Comparison of ENCODE assay signal across 13 mouse cellular contexts in genomic region chr5:15679980-15680949, GRCm38 (mm10). TPM values are rescaled to one million over a fixed set of nuclear protein-coding genes. Genes with fewer than 3 reads are reported as not detected.
A peak's percentile ranks its signal among the peaks of the same experiment; 100 is the strongest.
DNase-seq lines count a peak whose midpoint lies in the region; ATAC-seq and TF ChIP-seq lines count a peak whose summit lies in the region.
"Not testable (repeated sequence)": the region's sequence is repeated elsewhere in the genome, so short reads cannot be mapped to it uniquely, and the experiment has no call there.
"Had no signal": no experiment of that assay in that cellular context is flagged by ENCODE, and none has a peak within 500 bp of the region (broad histone marks: within the 10 kb centered on the region; RNA-seq: fewer than 3 reads in every experiment).

No protein-coding gene starts in this region.

- not testable (repeated sequence) for H3K36me3 ChIP-seq in embryonic facial prominence, embryonic 12.5 days; forebrain, postnatal 0 days (ENCODE audit: insufficient read depth); heart, postnatal 0 days (replicated peaks; ENCODE audit: control insufficient read depth, insufficient read depth, low read length); intestine, postnatal 0 days (ENCODE audit: control insufficient read depth, insufficient read depth); limb, embryonic 14.5 days (ENCODE audit: control insufficient read depth, insufficient read depth, low read length); lung, embryonic 16.5 days (ENCODE audit: control insufficient read depth, insufficient read depth, low read length); neural tube, embryonic 11.5 days (ENCODE audit: control insufficient read depth, insufficient read depth, low read length)

- not testable (repeated sequence) for TF ChIP-seq POLR2A in limb, embryonic 14.5 days (IDR thresholded peaks at IDR 0.05; ENCODE audit: borderline replicate concordance, extremely low read depth, insufficient read depth, insufficient read length)

- 68% methylated on average over 13 of the region's 13 CpGs for WGBS in embryonic facial prominence, embryonic 12.5 days
- WGBS in forebrain, postnatal 0 days = 70% methylated on average over 13 of the region's 13 CpGs
- WGBS in heart, postnatal 0 days = 60% methylated on average over 13 of the region's 13 CpGs
- 65% methylated on average over 13 of the region's 13 CpGs for WGBS in intestine, postnatal 0 days
- WGBS in limb, embryonic 14.5 days = 69% methylated on average over 13 of the region's 13 CpGs
- 67% methylated on average over 13 of the region's 13 CpGs for WGBS in lung, embryonic 16.5 days
- WGBS in neural tube, embryonic 11.5 days = 70% methylated on average over 13 of the region's 13 CpGs

- H3K4me1 ChIP-seq in embryonic facial prominence, embryonic 12.5 days; forebrain, postnatal 0 days (ENCODE audit: insufficient read depth); heart, postnatal 0 days (ENCODE audit: control insufficient read depth, insufficient read depth); intestine, postnatal 0 days (replicated peaks; ENCODE audit: control insufficient read depth, insufficient read depth, low read length); limb, embryonic 14.5 days (ENCODE audit: control insufficient read depth, insufficient read depth, low read length); lung, embryonic 16.5 days (replicated peaks; ENCODE audit: control insufficient read depth, insufficient read depth, low read length); neural tube, embryonic 11.5 days (ENCODE audit: control insufficient read depth, insufficient read depth, low read length): not testable (repeated sequence)

- not testable (repeated sequence) for TF ChIP-seq EP300 in heart, postnatal 0 days (IDR thresholded peaks at IDR 0.05; ENCODE audit: low read depth)

- H3K9me3 ChIP-seq in embryonic facial prominence, embryonic 12.5 days = peaks cover 10% of the 10 kb centered on the region
- H3K9me3 ChIP-seq in forebrain, postnatal 0 days (ENCODE audit: low read length); heart, postnatal 0 days (replicated peaks; ENCODE audit: control insufficient read depth, low read length); intestine, postnatal 0 days (ENCODE audit: control insufficient read depth); limb, embryonic 14.5 days (ENCODE audit: control insufficient read depth, low read length); lung, embryonic 16.5 days (ENCODE audit: control insufficient read depth, low read length); neural tube, embryonic 11.5 days (ENCODE audit: control insufficient read depth, low read length): not testable (repeated sequence)

- not testable (repeated sequence) for H3K4me2 ChIP-seq in embryonic facial prominence, embryonic 12.5 days (replicated peaks); forebrain, postnatal 0 days (ENCODE audit: low read depth); heart, postnatal 0 days (ENCODE audit: low read depth, low read length); intestine, postnatal 0 days (replicated peaks; ENCODE audit: low read depth); limb, embryonic 14.5 days (replicated peaks; ENCODE audit: low read depth, low read length, severe bottlenecking); lung, embryonic 16.5 days (ENCODE audit: low read depth, low read length); neural tube, embryonic 11.5 days (ENCODE audit: low read depth)

- H3K27me3 ChIP-seq in embryonic facial prominence, embryonic 12.5 days; forebrain, postnatal 0 days (ENCODE audit: insufficient read depth, low read length); heart, postnatal 0 days (ENCODE audit: control insufficient read depth, insufficient read depth, low read length); intestine, postnatal 0 days (replicated peaks; ENCODE audit: control insufficient read depth, insufficient read depth, low read length); limb, embryonic 14.5 days (ENCODE audit: control insufficient read depth, insufficient read depth, low read length); lung, embryonic 16.5 days (ENCODE audit: control insufficient read depth, insufficient read depth, low read depth, low read length); neural tube, embryonic 11.5 days (ENCODE audit: control insufficient read depth, insufficient read depth, low read length): not testable (repeated sequence)

- not testable (repeated sequence) for DNase-seq in forebrain, postnatal 0 days; limb, embryonic 14.5 days (ENCODE audit: low spot score)
- peak; percentile 4 for DNase-seq in heart, postnatal 0 days (ENCODE audit: low spot score)
- peak; percentile 9 for DNase-seq in neural tube, embryonic 11.5 days (ENCODE audit: low spot score)

- TF ChIP-seq CTCF in forebrain, postnatal 0 days (IDR thresholded peaks at IDR 0.05; ENCODE audit: low read depth); heart, postnatal 0 days (IDR thresholded peaks at IDR 0.05; ENCODE audit: low read depth); intestine, postnatal 0 days (IDR thresholded peaks at IDR 0.05; ENCODE audit: low read depth): not testable (repeated sequence)

- ATAC-seq in embryonic facial prominence, embryonic 12.5 days (ENCODE audit: insufficient number of reproducible peaks, insufficient read depth, low FRiP score, low TSS enrichment) = peak; percentile 81
- 0 out of 2 replicates have a peak, but pooled peaks have one; percentile 12 for ATAC-seq in forebrain, postnatal 0 days
- 0 out of 2 replicates have a peak, but pooled peaks have one; percentile 8 for ATAC-seq in heart, postnatal 0 days (ENCODE audit: insufficient read depth, low read depth)
- ATAC-seq in intestine, postnatal 0 days = peak; percentile 61
- peak; percentile 72 for ATAC-seq in limb, embryonic 14.5 days (ENCODE audit: low FRiP score, low read depth)
- peak; percentile 49; the same call in 1 of the 2 replicates for ATAC-seq in lung, embryonic 16.5 days (ENCODE audit: low read depth)
- ATAC-seq in neural tube, embryonic 11.5 days (ENCODE audit: insufficient read depth, low FRiP score, low TSS enrichment) = peak; percentile 77

- H3K27ac ChIP-seq in embryonic facial prominence, embryonic 12.5 days; forebrain, postnatal 0 days (ENCODE audit: low read depth, low read length); heart, postnatal 0 days (ENCODE audit: low read depth); intestine, postnatal 0 days (ENCODE audit: low read depth, low read length); limb, embryonic 14.5 days (replicated peaks; ENCODE audit: low read depth, low read length); lung, embryonic 16.5 days (ENCODE audit: low read length); neural tube, embryonic 11.5 days (ENCODE audit: low read depth, low read length): not testable (repeated sequence)

- H3K4me3 ChIP-seq in embryonic facial prominence, embryonic 12.5 days; forebrain, postnatal 0 days (ENCODE audit: low read depth, low read length); heart, postnatal 0 days (ENCODE audit: low read depth, low read length); intestine, postnatal 0 days (ENCODE audit: low read depth, low read length); limb, embryonic 14.5 days (replicated peaks; ENCODE audit: low read length); lung, embryonic 16.5 days (ENCODE audit: low read length); neural tube, embryonic 11.5 days (ENCODE audit: low read depth, low read length): not testable (repeated sequence)

- H3K9ac ChIP-seq in embryonic facial prominence, embryonic 12.5 days; forebrain, postnatal 0 days; heart, postnatal 0 days (replicated peaks; ENCODE audit: low read depth, low read length); intestine, postnatal 0 days (ENCODE audit: low read depth, low read length); limb, embryonic 14.5 days (ENCODE audit: low read depth, low read length, severe bottlenecking); lung, embryonic 16.5 days (ENCODE audit: low read length); neural tube, embryonic 11.5 days (ENCODE audit: low read length): not testable (repeated sequence)

RNA-seq across cellular contexts. Expression of gene 4930572O03Rik, which starts 23.4 kb away (rescaled TPM):
- not detected in 2 replicates for polyA plus RNA-seq in embryonic facial prominence, embryonic 12.5 days (2016; fragmentation: Nextera tagmentation; extraction: Ambion mirVana)
- not detected in 2 replicates for total RNA-seq in forebrain, postnatal 0 days (2014; rRNA removed)
- polyA plus RNA-seq in forebrain, postnatal 0 days (2015; fragmentation: Nextera tagmentation; extraction: Ambion mirVana) = not detected in 2 replicates
- total RNA-seq in heart, postnatal 0 days (2014; rRNA removed; ENCODE audit: low replicate concordance) = not detected in 2 replicates
- not detected in 2 replicates for polyA plus RNA-seq in heart, postnatal 0 days (2015; fragmentation: Nextera tagmentation; extraction: Ambion mirVana)
- polyA plus RNA-seq in intestine, postnatal 0 days (2015; fragmentation: Nextera tagmentation; extraction: Ambion mirVana) = not detected in 2 replicates
- polyA plus RNA-seq in limb, embryonic 14.5 days (2012; rRNA removed) = not detected in 2 replicates
- polyA plus RNA-seq in limb, embryonic 14.5 days (2014; fragmentation: Nextera tagmentation; extraction: Ambion mirVana) = not detected in 2 replicates
- not detected in 2 replicates for polyA plus RNA-seq in lung, embryonic 16.5 days (2015; fragmentation: Nextera tagmentation; extraction: Ambion mirVana)
- polyA plus RNA-seq in neural tube, embryonic 11.5 days (2014; fragmentation: Nextera tagmentation; extraction: Ambion mirVana) = not detected in 2 replicates
- total RNA-seq: heart, postnatal 4 days; layer of hippocampus, adult 8-10 months; left cerebral cortex, adult 8-10 months; megakaryocyte, adult 5-6 weeks had no signal
- polyA plus RNA-seq: gonadal fat pad, adult 2 months; Patski had no signal

RNA-seq across cellular contexts. Expression of gene Speer4c, which starts 33.8 kb away (rescaled TPM):
- polyA plus RNA-seq in embryonic facial prominence, embryonic 12.5 days (2016; fragmentation: Nextera tagmentation; extraction: Ambion mirVana) = not detected in 2 replicates
- total RNA-seq in forebrain, postnatal 0 days (2014; rRNA removed) = not detected in 2 replicates
- polyA plus RNA-seq in forebrain, postnatal 0 days (2015; fragmentation: Nextera tagmentation; extraction: Ambion mirVana) = not detected in 2 replicates
- not detected in 2 replicates for total RNA-seq in heart, postnatal 0 days (2014; rRNA removed; ENCODE audit: low replicate concordance)
- 0.12 and 0.15 TPM in 2 replicates for polyA plus RNA-seq in heart, postnatal 0 days (2015; fragmentation: Nextera tagmentation; extraction: Ambion mirVana)
- polyA plus RNA-seq in intestine, postnatal 0 days (2015; fragmentation: Nextera tagmentation; extraction: Ambion mirVana) = not detected in 2 replicates
- polyA plus RNA-seq in limb, embryonic 14.5 days (2012; rRNA removed) = 0.05 TPM in 1 of 2 replicates, not detected in the other
- polyA plus RNA-seq in limb, embryonic 14.5 days (2014; fragmentation: Nextera tagmentation; extraction: Ambion mirVana) = not detected in 2 replicates
- polyA plus RNA-seq in lung, embryonic 16.5 days (2015; fragmentation: Nextera tagmentation; extraction: Ambion mirVana) = not detected in 2 replicates
- polyA plus RNA-seq in neural tube, embryonic 11.5 days (2014; fragmentation: Nextera tagmentation; extraction: Ambion mirVana) = not detected in 2 replicates
- total RNA-seq: layer of hippocampus, adult 8-10 months; left cerebral cortex, adult 8-10 months; megakaryocyte, adult 5-6 weeks had no signal
- polyA plus RNA-seq: gonadal fat pad, adult 2 months; Patski had no signal

Comparison
In these comparisons a context has a peak if more than half of its experiments do, and no peak if none do; other contexts are left out.
1. ATAC-seq: peak in every context shown above with its lines; median percentile 81 in embryonic facial prominence, embryonic 12.5 days; 77 in neural tube, embryonic 11.5 days; 72 in limb, embryonic 14.5 days; 61 in intestine, postnatal 0 days; 49 in lung, embryonic 16.5 days; 12 in forebrain, postnatal 0 days; 8 in heart, postnatal 0 days.